In the genomic region with DNA sequence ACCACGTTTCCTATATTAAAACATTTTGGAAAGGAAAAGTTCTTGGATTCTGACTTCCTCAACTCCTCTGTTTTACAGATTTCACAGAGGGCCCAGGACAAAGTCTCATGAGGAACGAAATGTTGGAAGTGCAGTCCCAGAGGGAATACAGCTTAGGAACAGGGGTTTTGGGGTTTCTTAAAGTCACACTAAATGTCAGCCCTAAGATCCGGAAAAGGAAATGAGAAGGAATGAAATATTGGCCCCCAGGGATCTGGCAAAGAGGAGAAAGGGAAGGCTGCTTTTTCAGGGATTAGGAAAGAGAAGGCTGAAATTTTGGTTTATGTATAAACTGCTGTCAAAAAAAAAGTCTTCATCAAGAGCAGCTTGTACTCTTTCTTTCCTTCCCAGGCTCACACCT, we compare ENCODE assay signal across 18 mouse cellular contexts.
DNase-seq lines count a peak whose midpoint lies in the region; ATAC-seq and TF ChIP-seq lines count a peak whose summit lies in the region.
"Had no signal": no experiment of that assay in that cellular context is flagged by ENCODE, and none has a peak within 500 bp of the region (broad histone marks: within the 10 kb centered on the region; RNA-seq: fewer than 3 reads in every experiment).

No protein-coding gene starts in this region.

- no peak for TF ChIP-seq CTCF in heart, adult 2 months (IDR thresholded peaks at IDR 0.05)
- no peak for TF ChIP-seq CTCF in lung, embryonic 14.5 days (IDR thresholded peaks at IDR 0.05; ENCODE audit: low read depth)
- no peak for TF ChIP-seq CTCF in liver, postnatal 0 days (IDR thresholded peaks at IDR 0.05; ENCODE audit: low read depth)

- no peaks in the 10 kb centered on the region for H3K36me3 ChIP-seq in heart, adult 2 months (ENCODE audit: control insufficient read depth, insufficient read depth, low read length)
- no peaks in the 10 kb centered on the region for H3K36me3 ChIP-seq in lung, embryonic 14.5 days (ENCODE audit: insufficient read depth)
- H3K36me3 ChIP-seq in kidney, embryonic 15.5 days = no peaks in the 10 kb centered on the region
- H3K36me3 ChIP-seq in liver, postnatal 0 days (replicated peaks; ENCODE audit: insufficient read depth, low read length) = no peaks in the 10 kb centered on the region
- H3K36me3 ChIP-seq: embryonic facial prominence, embryonic 12.5 days; midbrain, embryonic 15.5 days had no signal

- H3K4me1 ChIP-seq in heart, adult 2 months (ENCODE audit: control insufficient read depth, insufficient read depth, low read length) = no peaks in the 10 kb centered on the region
- H3K4me1 ChIP-seq in lung, embryonic 14.5 days (ENCODE audit: insufficient read depth) = no peaks in the 10 kb centered on the region
- H3K4me1 ChIP-seq in kidney, embryonic 15.5 days = peaks cover 19% of the 10 kb centered on the region
- H3K4me1 ChIP-seq in liver, postnatal 0 days (ENCODE audit: insufficient read depth) = no peaks in the 10 kb centered on the region
- H3K4me1 ChIP-seq: midbrain, embryonic 15.5 days had no signal

- intact Hi-C loops in heart, adult 2 months (cut with DNase I) = no loop called here
- intact Hi-C loops in heart, postnatal 36 days (cut with DNase I) = no loop called here

- DNase-seq in heart, adult 2 months = peak in 1 of 2 experiments; percentile 13
- DNase-seq in heart, postnatal 36 days = no peak
- peak; percentile 28 for DNase-seq in lung, embryonic 14.5 days
- no peak for DNase-seq in lung, postnatal 14 days
- DNase-seq in lung, postnatal 25 days (ENCODE audit: low spot score) = peak; percentile 20
- no peak for DNase-seq in T-cell, adult 2 months (ENCODE audit: low spot score)
- no peak for DNase-seq in liver, postnatal 0 days
- DNase-seq: adrenal gland, postnatal 36 days; B cell, adult 2 months; cerebellum, adult 9-10 months; right cerebral cortex, postnatal 4 days; thymus, postnatal 25 days had no signal

- TF ChIP-seq POLR2A in heart, adult 2 months (IDR thresholded peaks at IDR 0.05; ENCODE audit: insufficient read depth, low read depth, low read length) = no peak

- ATAC-seq in lung, embryonic 14.5 days (ENCODE audit: insufficient read depth) = no peak
- no peak for ATAC-seq in kidney, embryonic 15.5 days (replicated peaks; ENCODE audit: low FRiP score)
- no peak for ATAC-seq in liver, postnatal 0 days
- ATAC-seq: forebrain, embryonic 16.5 days; intestine, postnatal 0 days; midbrain, embryonic 15.5 days had no signal

- no peak for TF ChIP-seq EP300 in heart, adult 2 months (IDR thresholded peaks at IDR 0.05; ENCODE audit: insufficient read depth, low read depth, low read length)
- no peak for TF ChIP-seq EP300 in liver, postnatal 0 days (IDR thresholded peaks at IDR 0.05; ENCODE audit: low read depth)

- H3K4me3 ChIP-seq in heart, adult 2 months = no peak overlapping the region
- H3K4me3 ChIP-seq in lung, embryonic 14.5 days (ENCODE audit: low read depth, low read length) = no peak overlapping the region
- H3K4me3 ChIP-seq in kidney, embryonic 15.5 days (replicated peaks) = no peak overlapping the region
- no peak overlapping the region for H3K4me3 ChIP-seq in liver, postnatal 0 days (ENCODE audit: low read depth, low read length)
- H3K4me3 ChIP-seq: embryonic facial prominence, embryonic 12.5 days; midbrain, embryonic 15.5 days had no signal

- H3K79me2 ChIP-seq in heart, adult 2 months (replicated peaks; ENCODE audit: control insufficient read depth, insufficient read depth, low read length) = no peaks in the 10 kb centered on the region

- no peak overlapping the region for H3K9ac ChIP-seq in heart, adult 2 months (ENCODE audit: low read depth, low read length)
- H3K9ac ChIP-seq in lung, embryonic 14.5 days = no peak overlapping the region
- H3K9ac ChIP-seq in kidney, embryonic 15.5 days = no peak overlapping the region
- H3K9ac ChIP-seq in liver, postnatal 0 days (replicated peaks) = no peak overlapping the region
- H3K9ac ChIP-seq: embryonic facial prominence, embryonic 12.5 days; hindbrain, embryonic 14.5 days; midbrain, embryonic 15.5 days had no signal

- H3K4me2 ChIP-seq in lung, embryonic 14.5 days = no peak overlapping the region
- H3K4me2 ChIP-seq in kidney, embryonic 15.5 days = no peak overlapping the region
- no peak overlapping the region for H3K4me2 ChIP-seq in liver, postnatal 0 days (ENCODE audit: low read depth, low read length)
- H3K4me2 ChIP-seq: embryonic facial prominence, embryonic 12.5 days; hindbrain, embryonic 14.5 days; midbrain, embryonic 15.5 days had no signal

- peak overlapping the region; percentile 57 for H3K27ac ChIP-seq in heart, adult 2 months
- no peak overlapping the region for H3K27ac ChIP-seq in lung, embryonic 14.5 days (ENCODE audit: low read depth)
- H3K27ac ChIP-seq in kidney, embryonic 15.5 days = peak overlapping the region; percentile 79
- H3K27ac ChIP-seq in liver, postnatal 0 days (ENCODE audit: low read depth) = no peak overlapping the region
- H3K27ac ChIP-seq: embryonic facial prominence, embryonic 12.5 days; hindbrain, embryonic 14.5 days; midbrain, embryonic 15.5 days had no signal

- 64% methylated on average over 3 of the region's 3 CpGs for WGBS in heart, adult 2 months
- WGBS in lung, embryonic 14.5 days = 65% methylated on average over 3 of the region's 3 CpGs
- WGBS in kidney, embryonic 15.5 days = 56% methylated on average over 3 of the region's 3 CpGs
- 58% methylated on average over 3 of the region's 3 CpGs for WGBS in liver, postnatal 0 days (ENCODE audit: insufficient replicate concordance)

- H3K9me3 ChIP-seq in lung, embryonic 14.5 days (ENCODE audit: low read depth, low read length) = peaks cover 4% of the 10 kb centered on the region; the same call in 1 of the 2 replicates
- 0 out of 2 replicates have a peak, but pooled peaks cover 4% of the 10 kb centered on the region for H3K9me3 ChIP-seq in kidney, embryonic 15.5 days (replicated peaks)
- 0 out of 2 replicates have a peak, but pooled peaks cover 6% of the 10 kb centered on the region for H3K9me3 ChIP-seq in liver, postnatal 0 days (ENCODE audit: low read length)
- H3K9me3 ChIP-seq: embryonic facial prominence, embryonic 12.5 days; midbrain, embryonic 15.5 days had no signal

- no peaks in the 10 kb centered on the region for H3K27me3 ChIP-seq in heart, adult 2 months (ENCODE audit: control insufficient read depth, insufficient read depth, low read length)
- H3K27me3 ChIP-seq in lung, embryonic 14.5 days (ENCODE audit: insufficient read depth, low read length) = no peaks in the 10 kb centered on the region
- H3K27me3 ChIP-seq in kidney, embryonic 15.5 days = no peaks in the 10 kb centered on the region
- no peaks in the 10 kb centered on the region for H3K27me3 ChIP-seq in liver, postnatal 0 days (ENCODE audit: insufficient read depth, low read length)
- H3K27me3 ChIP-seq: embryonic facial prominence, embryonic 12.5 days; midbrain, embryonic 15.5 days had no signal

Comparison
In these comparisons a context has a peak if more than half of its experiments do, and no peak if none do; other contexts are left out.
1. DNase-seq: peak in lung, embryonic 14.5 days (single experiment) and lung, postnatal 25 days (single experiment); none in heart, postnatal 36 days (0 of 2), lung, postnatal 14 days (single experiment), T-cell, adult 2 months (single experiment) and liver, postnatal 0 days (single experiment).
2. H3K27ac ChIP-seq: peak in heart, adult 2 months (single experiment) and kidney, embryonic 15.5 days (single experiment); none in lung, embryonic 14.5 days (single experiment) and liver, postnatal 0 days (single experiment).